Mouse (Mus musculus) gastrocnemius, adult 8-10 months (tissue): ENCODE measurements around the gene Gapdh. TPM values are rescaled to one million over a fixed set of nuclear protein-coding genes. Genes with fewer than 3 reads are reported as not detected.

Experiments used
- microRNA-seq: library from miRNA; unstranded; fragments of <30 nt; microRNA quantifications from one replicate; pipeline ENCODE4 v1.2.0, GENCODE M21; 2022
- total RNA-seq, 4 experiments: library from RNA; stranded (reverse); gene quantifications; 2 replicates each; pipeline ENCODE4 v1.2.4; 2022

Gapdh gene
- total RNA-seq, 4 experiments from 2014 or later: 10,104 to 14,130 (median 11,228) TPM

Small RNA genes lying within 50 kb of the gene (microRNA-seq; reads per million reads assigned to microRNA genes)
- not detected for gene Mir3098

Other genes starting within 250 kb of the Gapdh start
- gene Ptms, start 246.4 kb downstream of the Gapdh start, total RNA-seq: 10 to 100 TPM; 64.6 to 83.2 (median 76.8) TPM
- gene Mlf2, start 235.1 kb downstream of the Gapdh start, total RNA-seq: 100 to 1,000 TPM; 192 to 219 (median 202) TPM
- gene Cops7a, start 200.9 kb downstream of the Gapdh start, total RNA-seq: 100 to 1,000 TPM; 122 to 142 (median 131) TPM
- under 1 TPM in 3 of 4 experiments, not detected in 1; 0.19 to 0.70 (median 0.36) TPM for gene Pianp, start 169.8 kb downstream of the Gapdh start, total RNA-seq
- 10 to 100 TPM; 24.3 to 29.7 (median 27.4) TPM for gene Zfp384, start 157.3 kb downstream of the Gapdh start, total RNA-seq
- 10 to 100 TPM; 19.8 to 22.3 (median 20.7) TPM for gene Ing4, start 126.7 kb downstream of the Gapdh start, total RNA-seq
- gene Acrbp, start 116.8 kb downstream of the Gapdh start, total RNA-seq: 1 to 10 TPM in 3 of 4 experiments, under 1 TPM in 1; 0.97 to 2.5 (median 1.5) TPM
- gene Lpar5, start 98.5 kb downstream of the Gapdh start, total RNA-seq: under 1 TPM in 1 of 4 experiments, not detected in 3; 0.20 TPM
- 10 to 100 TPM; 72.6 to 77.3 (median 74.3) TPM for gene Chd4, start 70.5 kb downstream of the Gapdh start, total RNA-seq
- gene Nop2, start 34.6 kb downstream of the Gapdh start, total RNA-seq: 10 to 100 TPM; 16.3 to 21.1 (median 19.0) TPM
- 1 to 10 TPM; 6.6 to 8.9 (median 7.5) TPM for gene Iffo1, start 21.2 kb downstream of the Gapdh start, total RNA-seq
- gene Ncapd2, start 25.2 kb upstream of the Gapdh start, total RNA-seq: 10 to 100 TPM in 2 of 4 experiments, 1 to 10 TPM in 2; 7.3 to 14.0 (median 9.1) TPM
- gene Mrpl51, start 25.3 kb upstream of the Gapdh start, total RNA-seq: 100 to 1,000 TPM; 224 to 255 (median 228) TPM
- 10 to 100 TPM; 15.1 to 16.8 (median 15.5) TPM for gene Vamp1, start 49.1 kb upstream of the Gapdh start, total RNA-seq
- gene Tapbpl, start 65.4 kb upstream of the Gapdh start, total RNA-seq: 1 to 10 TPM; 1.6 to 2.3 (median 2.0) TPM
- under 1 TPM in 2 of 4 experiments, not detected in 2; 0.36 to 0.53 TPM for gene Cd27, start 70.5 kb upstream of the Gapdh start, total RNA-seq
- not detected for gene Tuba3a, start 119.6 kb upstream of the Gapdh start, total RNA-seq
- gene Ltbr, start 147.4 kb upstream of the Gapdh start, total RNA-seq: 10 to 100 TPM; 14.7 to 19.7 (median 19.3) TPM
- under 1 TPM; 0.17 to 0.19 (median 0.17) TPM for gene Scnn1a, start 154.2 kb upstream of the Gapdh start, total RNA-seq
- gene Tnfrsf1a, start 182.9 kb upstream of the Gapdh start, total RNA-seq: 10 to 100 TPM; 13.1 to 22.3 (median 16.3) TPM
- not detected for gene Plekhg6, start 214.3 kb upstream of the Gapdh start, total RNA-seq